Mouse (Mus musculus): Measurements from ENCODE around the gene Gng12. TPM values are rescaled to one million over a fixed set of nuclear protein-coding genes. Genes with fewer than 3 reads are reported as not detected.
"Not testable (repeated sequence)": the region's sequence is repeated elsewhere in the genome, so short reads cannot be mapped to it uniquely, and the experiment has no call there.

Gene Gng12
- polyA plus RNA-seq, 1 experiment from 2014 or later: 265 TPM

- Histone ChIP-seq H3K27me3 (replicated peaks; ENCODE audit: control insufficient read depth, insufficient read depth, low read length) (no peaks in the 10 kb centered on the region), H3K27ac (ENCODE audit: low read depth, low read length) (no peak overlapping the region), H3K4me2 (replicated peaks; ENCODE audit: low read depth) (no peak overlapping the region), H3K9ac (ENCODE audit: low read depth, low read length) (no peak overlapping the region), H3K36me3 (ENCODE audit: control insufficient read depth, insufficient read depth) (peaks cover 8% of the 10 kb centered on the region; the same call in 1 of the 2 replicates), H3K4me3 (ENCODE audit: low read depth, low read length) (no peak overlapping the region), H3K4me1 (replicated peaks; ENCODE audit: control insufficient read depth, insufficient read depth, low read length) (no peaks in the 10 kb centered on the region), H3K9me3 (ENCODE audit: control insufficient read depth) (no peaks in the 10 kb centered on the region)
- WGBS: 78% methylated on average over 3 of the region's 3 CpGs
- TF ChIP-seq CTCF (IDR thresholded peaks at IDR 0.05; ENCODE audit: low read depth): no peak
- no peak for ATAC-seq
Observed at GRCm38 (mm10) chr6:67026661-67027060, 130.5 kb downstream of the Gng12 start.

- Histone ChIP-seq H3K4me3 (ENCODE audit: low read depth, low read length) (no peak overlapping the region), H3K27me3 (replicated peaks; ENCODE audit: control insufficient read depth, insufficient read depth, low read length) (no peaks in the 10 kb centered on the region), H3K4me1 (replicated peaks; ENCODE audit: control insufficient read depth, insufficient read depth, low read length) (no peaks in the 10 kb centered on the region), H3K4me2 (replicated peaks; ENCODE audit: low read depth) (no peak overlapping the region), H3K9me3 (ENCODE audit: control insufficient read depth) (no peaks in the 10 kb centered on the region), H3K27ac (ENCODE audit: low read depth, low read length) (no peak overlapping the region), H3K36me3 (ENCODE audit: control insufficient read depth, insufficient read depth) (peaks cover 1% of the 10 kb centered on the region; the same call in 1 of the 2 replicates), H3K9ac (ENCODE audit: low read depth, low read length) (no peak overlapping the region)
- TF ChIP-seq CTCF (IDR thresholded peaks at IDR 0.05; ENCODE audit: low read depth): no peak
- 72% methylated on average over 9 of the region's 9 CpGs for WGBS
- ATAC-seq: no peak
Observed at GRCm38 (mm10) chr6:67027438-67028142, 131.4 kb downstream of the Gng12 start.

- Histone ChIP-seq H3K4me2 (replicated peaks; ENCODE audit: low read depth) (no peak overlapping the region), H3K27ac (ENCODE audit: low read depth, low read length) (no peak overlapping the region; the same call in 1 of the 2 replicates), H3K4me3 (ENCODE audit: low read depth, low read length) (no peak overlapping the region), H3K9ac (ENCODE audit: low read depth, low read length) (no peak overlapping the region), H3K27me3 (replicated peaks; ENCODE audit: control insufficient read depth, insufficient read depth, low read length) (no peaks in the 10 kb centered on the region), H3K9me3 (ENCODE audit: control insufficient read depth) (no peaks in the 10 kb centered on the region), H3K4me1 (replicated peaks; ENCODE audit: control insufficient read depth, insufficient read depth, low read length) (no peaks in the 10 kb centered on the region), H3K36me3 (ENCODE audit: control insufficient read depth, insufficient read depth) (no peaks in the 10 kb centered on the region; the same call in 1 of the 2 replicates)
- 31% methylated on average over 5 of the region's 5 CpGs for WGBS
- ATAC-seq: peak; percentile 83
- no peak for TF ChIP-seq CTCF (IDR thresholded peaks at IDR 0.05; ENCODE audit: low read depth)
Observed at GRCm38 (mm10) chr6:67029312-67029950, 133.2 kb downstream of the Gng12 start.

- ATAC-seq: no peak
- 60% methylated on average over 3 of the region's 3 CpGs for WGBS
Observed at GRCm38 (mm10) chr6:67029987-67030386, 133.8 kb downstream of the Gng12 start.

GRCm38 (mm10) chr6:67030416-67030815 is 134.2 kb downstream of the Gng12 start:
- Histone ChIP-seq H3K4me3 (ENCODE audit: low read depth, low read length) (no peak overlapping the region), H3K4me1 (replicated peaks; ENCODE audit: control insufficient read depth, insufficient read depth, low read length) (no peaks in the 10 kb centered on the region), H3K9ac (ENCODE audit: low read depth, low read length) (no peak overlapping the region), H3K4me2 (replicated peaks; ENCODE audit: low read depth) (no peak overlapping the region), H3K27ac (ENCODE audit: low read depth, low read length) (no peak overlapping the region), H3K9me3 (ENCODE audit: control insufficient read depth) (no peaks in the 10 kb centered on the region), H3K27me3 (replicated peaks; ENCODE audit: control insufficient read depth, insufficient read depth, low read length) (no peaks in the 10 kb centered on the region), H3K36me3 (ENCODE audit: control insufficient read depth, insufficient read depth) (no peaks in the 10 kb centered on the region; the same call in 1 of the 2 replicates)
- whole genome bisulfite sequencing: 62% methylated on average over 2 of the region's 2 CpGs
- ATAC-seq: no peak
- no peak for TF ChIP-seq CTCF (IDR thresholded peaks at IDR 0.05; ENCODE audit: low read depth)

More at GRCm38 (mm10) chr6:67029987-67030386, 133.8 kb downstream of the Gng12 start:
- Histone ChIP-seq H3K9me3 (ENCODE audit: control insufficient read depth) (no peaks in the 10 kb centered on the region), H3K36me3 (ENCODE audit: control insufficient read depth, insufficient read depth) (no peaks in the 10 kb centered on the region; the same call in 1 of the 2 replicates), H3K4me3 (ENCODE audit: low read depth, low read length) (no peak overlapping the region), H3K4me2 (replicated peaks; ENCODE audit: low read depth) (no peak overlapping the region), H3K9ac (ENCODE audit: low read depth, low read length) (no peak overlapping the region), H3K27me3 (replicated peaks; ENCODE audit: control insufficient read depth, insufficient read depth, low read length) (no peaks in the 10 kb centered on the region), H3K4me1 (replicated peaks; ENCODE audit: control insufficient read depth, insufficient read depth, low read length) (no peaks in the 10 kb centered on the region), H3K27ac (ENCODE audit: low read depth, low read length) (no peak overlapping the region; the same call in 1 of the 2 replicates)
- TF ChIP-seq CTCF (IDR thresholded peaks at IDR 0.05; ENCODE audit: low read depth): no peak

- Histone ChIP-seq H3K27ac (ENCODE audit: low read depth, low read length) (no peak overlapping the region), H3K9me3 (ENCODE audit: control insufficient read depth) (no peaks in the 10 kb centered on the region), H3K27me3 (replicated peaks; ENCODE audit: control insufficient read depth, insufficient read depth, low read length) (no peaks in the 10 kb centered on the region), H3K4me1 (replicated peaks; ENCODE audit: control insufficient read depth, insufficient read depth, low read length) (no peaks in the 10 kb centered on the region), H3K36me3 (ENCODE audit: control insufficient read depth, insufficient read depth) (no peaks in the 10 kb centered on the region; the same call in 1 of the 2 replicates), H3K4me2 (replicated peaks; ENCODE audit: low read depth) (no peak overlapping the region), H3K9ac (ENCODE audit: low read depth, low read length) (no peak overlapping the region), H3K4me3 (ENCODE audit: low read depth, low read length) (no peak overlapping the region)
- ATAC-seq: no peak
- no peak for TF ChIP-seq CTCF (IDR thresholded peaks at IDR 0.05; ENCODE audit: low read depth)
- 79% methylated on average over 5 of the region's 5 CpGs for WGBS
Observed at GRCm38 (mm10) chr6:67030846-67031245, 134.6 kb downstream of the Gng12 start.

DNA sequence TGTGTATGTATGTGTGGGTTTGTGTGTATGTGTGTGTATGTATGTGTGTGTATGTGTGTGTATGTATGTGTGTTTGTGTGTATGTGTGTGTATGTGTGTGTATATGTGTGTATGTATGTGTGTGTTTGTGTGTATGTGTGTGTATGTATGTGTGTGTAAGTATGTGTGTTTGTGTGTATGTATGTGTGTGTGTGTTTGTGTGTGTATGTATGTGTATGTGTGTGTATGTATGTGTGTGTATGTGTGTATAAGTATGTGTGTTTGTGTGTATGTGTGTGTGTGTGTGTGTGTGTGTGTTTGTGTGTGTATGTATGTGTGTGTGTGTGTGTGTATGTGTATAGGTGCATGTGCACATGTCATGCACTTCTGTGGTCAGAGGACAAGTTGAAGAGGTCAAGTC is 136.4 kb downstream of the Gng12 start:
- H3K4me1 ChIP-seq (replicated peaks; ENCODE audit: control insufficient read depth, insufficient read depth, low read length); ATAC-seq; H3K9ac ChIP-seq (ENCODE audit: low read depth, low read length); H3K4me3 ChIP-seq (ENCODE audit: low read depth, low read length); H3K9me3 ChIP-seq (ENCODE audit: control insufficient read depth); H3K27me3 ChIP-seq (replicated peaks; ENCODE audit: control insufficient read depth, insufficient read depth, low read length); H3K36me3 ChIP-seq (ENCODE audit: control insufficient read depth, insufficient read depth); H3K4me2 ChIP-seq (replicated peaks; ENCODE audit: low read depth); H3K27ac ChIP-seq (ENCODE audit: low read depth, low read length): not testable (repeated sequence)

DNA sequence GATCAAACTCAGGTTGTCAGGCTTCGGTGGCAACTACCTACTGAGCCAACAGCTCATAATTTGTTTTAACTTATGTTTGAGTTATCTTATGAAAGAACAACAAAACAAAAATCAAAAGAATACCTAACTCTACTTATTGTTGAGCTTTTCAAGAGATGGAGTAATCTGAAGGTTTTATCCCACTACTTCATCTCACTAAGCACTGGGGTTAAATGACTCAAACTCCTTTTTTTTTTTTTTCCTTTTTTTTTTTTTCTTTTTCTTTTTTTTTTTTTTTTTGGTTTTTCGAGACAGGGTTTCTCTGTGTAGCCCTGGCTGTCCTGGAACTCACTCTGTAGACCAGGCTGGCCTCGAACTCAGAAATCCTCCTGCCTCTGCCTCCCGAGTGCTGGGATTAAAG is 136.8 kb downstream of the Gng12 start:
- not testable (repeated sequence) for H3K4me1 ChIP-seq (replicated peaks; ENCODE audit: control insufficient read depth, insufficient read depth, low read length); H3K4me2 ChIP-seq (replicated peaks; ENCODE audit: low read depth); H3K9me3 ChIP-seq (ENCODE audit: control insufficient read depth); H3K9ac ChIP-seq (ENCODE audit: low read depth, low read length); ATAC-seq; H3K36me3 ChIP-seq (ENCODE audit: control insufficient read depth, insufficient read depth); H3K27ac ChIP-seq (ENCODE audit: low read depth, low read length); H3K27me3 ChIP-seq (replicated peaks; ENCODE audit: control insufficient read depth, insufficient read depth, low read length); H3K4me3 ChIP-seq (ENCODE audit: low read depth, low read length)
- 87% methylated on average over 4 of the region's 4 CpGs for WGBS

All from intestine, postnatal 0 days (tissue).